Mouse (Mus musculus) G1E-ER4 (cell line): ENCODE measurements around the gene Enox1. TPM values are rescaled to one million over a fixed set of nuclear protein-coding genes. Genes with fewer than 3 reads are reported as not detected.

Source experiments
- GATA1 ChIP-seq: IDR thresholded peaks from one replicate; pipeline ENCODE4 v1.8.0; 2012; ENCODE audit warnings: low read length, inconsistent platforms
- polyA plus RNA-seq: library from polyadenylated mRNA; stranded (reverse); fragments of >175 nt; gene quantifications from 2 replicates; pipeline ENCODE4 v1.2.3, GENCODE M21; 2012

Enox1 gene
- polyA plus RNA-seq, 1 experiment: not detected

- no peak for TF ChIP-seq GATA1
Observed at GRCm38 (mm10) chr14:77577481-77578251, 421.1 kb downstream of the Enox1 start.

- TF ChIP-seq GATA1: no peak
Observed at GRCm38 (mm10) chr14:77578355-77578754, 421.8 kb downstream of the Enox1 start.

GRCm38 (mm10) chr14:77580106-77580936 is 423.8 kb downstream of the Enox1 start:
- TF ChIP-seq GATA1: no peak

GRCm38 (mm10) chr14:77580937-77581270 is 424.3 kb downstream of the Enox1 start:
- no peak for TF ChIP-seq GATA1

- TF ChIP-seq GATA1: no peak
Observed at GRCm38 (mm10) chr14:77581616-77582015, 425.1 kb downstream of the Enox1 start.

- no peak for TF ChIP-seq GATA1
Observed at GRCm38 (mm10) chr14:77584426-77584825, 427.9 kb downstream of the Enox1 start.

GRCm38 (mm10) chr14:77585031-77585800 is 428.7 kb downstream of the Enox1 start:
- no peak for TF ChIP-seq GATA1

GRCm38 (mm10) chr14:77586033-77586432 is 429.5 kb downstream of the Enox1 start:
- no peak for TF ChIP-seq GATA1

- no peak for TF ChIP-seq GATA1
Observed at GRCm38 (mm10) chr14:77587182-77587581, 430.6 kb downstream of the Enox1 start.

GRCm38 (mm10) chr14:77593136-77593838 is 436.7 kb downstream of the Enox1 start:
- TF ChIP-seq GATA1: no peak

GRCm38 (mm10) chr14:77596216-77597175 is 439.9 kb downstream of the Enox1 start:
- no peak for TF ChIP-seq GATA1

- no peak for TF ChIP-seq GATA1
Observed at GRCm38 (mm10) chr14:77599016-77599704, 442.6 kb downstream of the Enox1 start.

GRCm38 (mm10) chr14:77600773-77601172 is 444.2 kb downstream of the Enox1 start:
- TF ChIP-seq GATA1: no peak

- TF ChIP-seq GATA1: no peak
Observed at GRCm38 (mm10) chr14:77601446-77601845, 444.9 kb downstream of the Enox1 start.
